18 mouse cellular contexts compared by ENCODE assay signal in the genomic region with DNA sequence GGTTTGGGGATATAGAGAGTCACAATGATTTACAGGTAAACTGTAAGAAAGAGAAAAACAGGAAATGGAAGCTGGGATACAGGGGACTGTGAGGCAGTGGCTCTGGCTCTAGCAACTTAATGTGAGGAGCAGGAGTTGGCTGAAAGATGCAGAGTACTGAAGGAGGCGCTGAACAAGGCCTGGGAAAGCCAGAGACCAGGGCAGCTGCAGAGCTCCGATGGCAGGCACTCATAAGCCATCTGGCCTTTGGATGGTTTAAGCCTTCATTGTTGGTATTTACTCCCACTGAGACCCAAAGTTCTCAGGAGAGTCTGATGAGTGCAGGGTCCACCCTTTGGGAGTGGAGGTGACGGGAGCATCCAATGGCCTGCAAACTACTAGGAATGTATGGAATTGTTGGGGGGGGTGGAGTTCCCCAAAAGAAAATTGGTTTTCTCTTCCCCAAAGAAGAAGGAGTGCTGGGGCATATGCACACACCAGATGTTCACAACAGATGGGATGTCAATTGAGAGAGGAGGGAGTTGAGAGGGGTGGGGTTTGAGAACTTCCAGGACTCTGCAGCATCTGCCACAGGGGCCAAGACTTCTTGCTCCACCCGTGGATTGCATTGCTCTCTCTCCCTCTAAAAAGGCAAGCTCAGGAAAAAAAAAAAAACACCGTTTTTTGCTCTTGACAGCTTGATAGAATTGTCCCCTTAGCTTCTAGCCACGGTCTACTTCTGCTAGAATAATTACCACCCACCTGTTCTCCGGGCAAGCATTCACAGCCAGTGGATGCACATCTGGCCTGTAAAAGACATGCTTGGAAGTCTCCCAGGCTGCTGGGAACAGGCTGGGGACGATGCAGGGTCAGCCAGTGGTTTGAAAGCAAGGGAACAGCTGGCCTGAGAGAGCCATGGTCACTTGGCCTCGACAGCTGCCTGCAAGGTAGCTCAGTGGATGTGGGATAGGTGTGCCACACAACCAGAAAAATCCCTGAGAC. TPM values are rescaled to one million over a fixed set of nuclear protein-coding genes. Genes with fewer than 3 reads are reported as not detected.
DNase-seq lines count a peak whose midpoint lies in the region; ATAC-seq lines count a peak whose summit lies in the region.
"Had no signal": no experiment of that assay in that cellular context is flagged by ENCODE, and none has a peak within 500 bp of the region (broad histone marks: within the 10 kb centered on the region; RNA-seq: fewer than 3 reads in every experiment).

No protein-coding gene starts in this region.

- H3K4me1 ChIP-seq in limb, embryonic 11.5 days (ENCODE audit: control insufficient read depth, insufficient read depth, low read length), result no peaks in the 10 kb centered on the region; the same call in 1 of the 2 replicates
- H3K4me1 ChIP-seq in limb, embryonic 10.5 days, result peaks cover 3% of the 10 kb centered on the region; the same call in 1 of the 2 replicates
- peaks cover 10% of the 10 kb centered on the region for H3K4me1 ChIP-seq in limb, embryonic 13.5 days

- no peaks in the 10 kb centered on the region for H3K36me3 ChIP-seq in limb, embryonic 11.5 days (ENCODE audit: control insufficient read depth, insufficient read depth, low read length)
- H3K36me3 ChIP-seq in limb, embryonic 10.5 days, result no peaks in the 10 kb centered on the region
- no peaks in the 10 kb centered on the region for H3K36me3 ChIP-seq in limb, embryonic 13.5 days
- H3K36me3 ChIP-seq: heart, embryonic 13.5 days had no signal

- no peak overlapping the region for H3K4me2 ChIP-seq in limb, embryonic 11.5 days (ENCODE audit: low read depth, severe bottlenecking)
- no peak overlapping the region for H3K4me2 ChIP-seq in limb, embryonic 13.5 days (replicated peaks)
- H3K4me2 ChIP-seq: heart, embryonic 13.5 days had no signal

- H3K9me3 ChIP-seq in limb, embryonic 11.5 days (ENCODE audit: control insufficient read depth, low read length), result no peaks in the 10 kb centered on the region
- no peaks in the 10 kb centered on the region for H3K9me3 ChIP-seq in limb, embryonic 10.5 days (replicated peaks)
- H3K9me3 ChIP-seq in limb, embryonic 13.5 days, result no peaks in the 10 kb centered on the region
- H3K9me3 ChIP-seq: heart, embryonic 13.5 days had no signal

- no peaks in the 10 kb centered on the region for H3K27me3 ChIP-seq in limb, embryonic 11.5 days (ENCODE audit: control insufficient read depth, insufficient read depth, low read length)
- H3K27me3 ChIP-seq in limb, embryonic 10.5 days (ENCODE audit: low read depth, poor library complexity, severe bottlenecking), result peaks cover 5% of the 10 kb centered on the region; the same call in 1 of the 2 replicates
- H3K27me3 ChIP-seq in limb, embryonic 13.5 days, result peaks cover 11% of the 10 kb centered on the region; the same call in 1 of the 2 replicates

- peak; percentile 70; the same call in 1 of the 2 replicates for ATAC-seq in limb, embryonic 11.5 days (ENCODE audit: insufficient number of reproducible peaks, low FRiP score, low TSS enrichment, low read depth)
- ATAC-seq in limb, embryonic 13.5 days (ENCODE audit: low FRiP score, low read depth), result peak; percentile 89
- no peak for ATAC-seq in granulocyte monocyte progenitor cell, adult 5-6 weeks (replicated peaks; ENCODE audit: poor library complexity, severe bottlenecking)
- ATAC-seq: inflammation-experienced regulatory T-cells, adult 6 months had no signal

- H3K4me3 ChIP-seq in limb, embryonic 11.5 days (ENCODE audit: low read depth, low read length), result no peak overlapping the region
- H3K4me3 ChIP-seq in limb, embryonic 10.5 days, result no peak overlapping the region
- no peak overlapping the region for H3K4me3 ChIP-seq in limb, embryonic 13.5 days
- H3K4me3 ChIP-seq: heart, embryonic 13.5 days had no signal

- 40% methylated on average over 9 of the region's 9 CpGs for WGBS in limb, embryonic 11.5 days
- 55% methylated on average over 9 of the region's 9 CpGs for WGBS in limb, embryonic 10.5 days
- 27% methylated on average over 9 of the region's 9 CpGs for WGBS in limb, embryonic 13.5 days

- DNase-seq in embryo, embryonic 11 days, result peak; percentile 34
- DNase-seq in embryo, embryonic 9.5 days (ENCODE audit: extremely low spot score), result no peak
- peak; percentile 58 for DNase-seq in limb, embryonic 11.5 days (ENCODE audit: low spot score)
- no peak for DNase-seq in limb, embryonic 10.5 days (ENCODE audit: low spot score)
- DNase-seq in forelimb bud, embryonic 11.5 days (ENCODE audit: low read depth, low spot score), result peak; percentile 69
- no peak for DNase-seq in layer of hippocampus, adult 11-12 months (ENCODE audit: low spot score)
- DNase-seq: adrenal gland, postnatal 10 days; cerebellum, adult 11-12 months; cerebellum, postnatal 25 days; layer of hippocampus, postnatal 36 days; left cerebral cortex, postnatal 4 days; lung, postnatal 14 days had no signal

- H3K27ac ChIP-seq in limb, embryonic 11.5 days (replicated peaks; ENCODE audit: low read depth, low read length), result no peak overlapping the region
- H3K27ac ChIP-seq in limb, embryonic 10.5 days, result no peak overlapping the region
- H3K27ac ChIP-seq in limb, embryonic 13.5 days, result no peak overlapping the region
- H3K27ac ChIP-seq: heart, embryonic 13.5 days had no signal

- no peak overlapping the region for H3K9ac ChIP-seq in limb, embryonic 11.5 days (ENCODE audit: low read length)
- no peak overlapping the region for H3K9ac ChIP-seq in limb, embryonic 13.5 days
- H3K9ac ChIP-seq: heart, embryonic 13.5 days had no signal

RNA-seq across cellular contexts. Expression of a gene that starts 17.6 kb away (rescaled TPM):
- polyA plus RNA-seq in limb, embryonic 11.5 days (2014; fragmentation: Nextera tagmentation; extraction: Ambion mirVana), result 0.20 and 0.23 TPM in 2 replicates
- 0.03 TPM in 1 of 2 replicates, not detected in the other for polyA plus RNA-seq in limb, embryonic 10.5 days (2016; fragmentation: Nextera tagmentation; extraction: Ambion mirVana)
- 1.0 and 2.7 TPM in 2 replicates for polyA plus RNA-seq in limb, embryonic 13.5 days (2015; fragmentation: Nextera tagmentation; extraction: Ambion mirVana)
- total RNA-seq in granulocyte monocyte progenitor cell, adult 5-6 weeks (2014; fragmentation: Nextera tagmentation), result not detected in 2 replicates
- not detected in 2 replicates for total RNA-seq in granulocyte monocyte progenitor cell, adult 5-6 weeks (2017)
- total RNA-seq: megakaryocyte-erythroid progenitor cell, adult 5-6 weeks had no signal
- polyA plus RNA-seq: forebrain, embryonic 11.5 days; inflammation-experienced regulatory T-cells, adult 6 months had no signal

Comparison
In these comparisons a context has a peak if more than half of its experiments do, and no peak if none do; other contexts are left out.
1. DNase-seq: peak in embryo, embryonic 11 days (single experiment), limb, embryonic 11.5 days (single experiment) and forelimb bud, embryonic 11.5 days (single experiment); none in embryo, embryonic 9.5 days (single experiment), limb, embryonic 10.5 days (single experiment) and layer of hippocampus, adult 11-12 months (single experiment).